Mouse (Mus musculus) heart, postnatal 0 days (tissue): ENCODE data around the gene Grik4. TPM values are rescaled to one million over a fixed set of nuclear protein-coding genes. Genes with fewer than 3 reads are reported as not detected.

Experiments used
- ATAC-seq: fragments of 200-750 bp; cut with Nextera tagmentation; 2 replicates; pipeline ENCODE4 v1.8.0; 2017; ENCODE audit warnings: low read depth, moderate number of reproducible peaks, moderate library complexity; ENCODE audit not compliant: insufficient read depth
- DNase-seq: peaks from one replicate; pipeline ENCODE4 v3.0.0-alpha.2; 2016; ENCODE audit warnings: low spot score
- H3K27ac ChIP-seq: fragments of 300-500 bp; sonication (generic); 2 replicates; pipeline ENCODE4 v1.5.1; 2014; ENCODE audit warnings: low read depth, mild to moderate bottlenecking
- H3K27me3 ChIP-seq: fragments of 300-500 bp; sonication (generic); 2 replicates; pipeline ENCODE4 v1.6.1; 2014; ENCODE audit warnings: low read length, mixed read lengths; ENCODE audit not compliant: control insufficient read depth, insufficient read depth
- H3K36me3 ChIP-seq: fragments of 300-500 bp; sonication (generic); replicated peaks from 2 replicates; pipeline ENCODE4 v1.6.1; 2014; ENCODE audit warnings: low read length, mixed read lengths; ENCODE audit not compliant: control insufficient read depth, insufficient read depth
- H3K4me1 ChIP-seq: fragments of 300-500 bp; sonication (generic); 2 replicates; pipeline ENCODE4 v1.6.1; 2014; ENCODE audit warnings: antibody characterized with exemption; ENCODE audit not compliant: control insufficient read depth, insufficient read depth
- H3K4me2 ChIP-seq: fragments of 300-500 bp; sonication (generic); 2 replicates; pipeline ENCODE4 v1.6.1; 2014; ENCODE audit warnings: low read depth, mild to moderate bottlenecking, low read length, moderate library complexity
- H3K4me3 ChIP-seq: fragments of 300-500 bp; sonication (generic); 2 replicates; pipeline ENCODE4 v1.5.1; 2014; ENCODE audit warnings: low read depth, low read length
- H3K9ac ChIP-seq: fragments of 300-500 bp; sonication (generic); replicated peaks from 2 replicates; pipeline ENCODE4 v1.6.1; 2014; ENCODE audit warnings: low read depth, low read length, mixed read lengths
- H3K9me3 ChIP-seq: fragments of 300-500 bp; sonication (generic); replicated peaks from 2 replicates; pipeline ENCODE4 v1.6.1; 2016; ENCODE audit warnings: low read length; ENCODE audit not compliant: control insufficient read depth
- CTCF ChIP-seq: IDR thresholded peaks from 2 replicates; pipeline ENCODE4 v1.5.1; 2016; ENCODE audit warnings: antibody characterized with exemption, control low read depth, low read depth
- EP300 ChIP-seq: IDR thresholded peaks from 2 replicates; pipeline ENCODE4 v1.6.1; 2016; ENCODE audit warnings: antibody characterized with exemption, low read depth
- WGBS: fragments of 180-500 bp; shearing (Covaris S2); extraction: QIAGEN DNeasy Blood & Tissue Kit; methylation state at CpG from one replicate; pipeline ENCODE4 v1.1.7; 2014; 5-methylcytosine and 5-hydroxymethylcytosine counted together
- polyA plus RNA-seq: library from polyadenylated mRNA; unstranded; fragments of >200 nt; fragmentation: Nextera tagmentation; extraction: Ambion mirVana; gene quantifications from 2 replicates; pipeline ENCODE4 v1.2.1, GENCODE M21; 2015
- total RNA-seq: library from RNA; depleted of rRNA; stranded (reverse); fragments of >200 nt; gene quantifications from 2 replicates; pipeline ENCODE4 v1.2.3, GENCODE M21; 2014; ENCODE audit warnings: low replicate concordance

The Grik4 gene
- total and polyA plus RNA-seq, 2 experiments from 2014 or later, result 0.03 TPM; not detected in 1

GRCm38 (mm10) chr9:42555186-42555585, 389.1 kb downstream of the Grik4 start:
- H3K36me3 ChIP-seq, result no peaks in the 10 kb centered on the region
- ATAC-seq (no peak), DNase-seq (no peak)
- 25% methylated on average over 1 of the region's 1 CpGs for whole genome bisulfite sequencing
- no peaks in the 10 kb centered on the region for H3K4me1 ChIP-seq
- no peak overlapping the region for H3K9ac ChIP-seq
- TF ChIP-seq EP300, result no peak
- no peak for TF ChIP-seq CTCF
- no peak overlapping the region for H3K27ac ChIP-seq
- H3K27me3 ChIP-seq, result 0 out of 2 replicates have a peak, but pooled peaks cover 8% of the 10 kb centered on the region
- no peak overlapping the region for H3K4me3 ChIP-seq
- H3K4me2 ChIP-seq, result no peak overlapping the region
- H3K9me3 ChIP-seq, result no peaks in the 10 kb centered on the region

- 14% methylated on average over 13 of the region's 13 CpGs for WGBS
These were observed 394.2 kb downstream of the Grik4 start for GRCm38 (mm10) chr9:42550116-42550515.

GRCm38 (mm10) chr9:42548981-42549380, 395.3 kb downstream of the Grik4 start:
- Histone ChIP-seq H3K4me2 (no peak overlapping the region), H3K36me3 (no peaks in the 10 kb centered on the region), H3K9ac (no peak overlapping the region), H3K27me3 (peaks cover 14% of the 10 kb centered on the region; the same call in 1 of the 2 replicates), H3K27ac (no peak overlapping the region), H3K9me3 (no peaks in the 10 kb centered on the region), H3K4me1 (no peaks in the 10 kb centered on the region), H3K4me3 (no peak overlapping the region)
- ATAC-seq (no peak), DNase-seq (no peak)
- 30% methylated on average over 7 of the region's 7 CpGs for WGBS
- TF ChIP-seq CTCF (no peak), EP300 (no peak)

More at GRCm38 (mm10) chr9:42550116-42550515, 394.2 kb downstream of the Grik4 start:
- ATAC-seq (no peak), DNase-seq (peak; percentile 28)
- Histone ChIP-seq H3K9ac (no peak overlapping the region), H3K9me3 (no peaks in the 10 kb centered on the region), H3K4me2 (no peak overlapping the region), H3K27me3 (peaks cover 14% of the 10 kb centered on the region; the same call in 1 of the 2 replicates), H3K27ac (no peak overlapping the region), H3K36me3 (no peaks in the 10 kb centered on the region), H3K4me3 (no peak overlapping the region), H3K4me1 (no peaks in the 10 kb centered on the region)
- TF ChIP-seq CTCF (peak; percentile 92), EP300 (no peak)

GRCm38 (mm10) chr9:42544521-42544920, 399.8 kb downstream of the Grik4 start:
- Histone ChIP-seq H3K4me3 (no peak overlapping the region), H3K9me3 (no peaks in the 10 kb centered on the region), H3K27me3 (peaks cover 9% of the 10 kb centered on the region; the same call in 1 of the 2 replicates), H3K4me1 (no peaks in the 10 kb centered on the region), H3K4me2 (no peak overlapping the region), H3K36me3 (no peaks in the 10 kb centered on the region), H3K9ac (no peak overlapping the region), H3K27ac (no peak overlapping the region)
- DNase-seq, result no peak
- WGBS, result 84% methylated on average over 10 of the region's 10 CpGs
- no peak for ATAC-seq
- TF ChIP-seq EP300 (no peak), CTCF (no peak)

- Histone ChIP-seq H3K4me3 (no peak overlapping the region), H3K4me1 (peaks cover 3% of the 10 kb centered on the region; the same call in 1 of the 2 replicates), H3K27ac (no peak overlapping the region), H3K9ac (no peak overlapping the region), H3K4me2 (no peak overlapping the region), H3K9me3 (no peaks in the 10 kb centered on the region), H3K36me3 (no peaks in the 10 kb centered on the region), H3K27me3 (no peaks in the 10 kb centered on the region)
- no peak for TF ChIP-seq CTCF
- no peak for TF ChIP-seq EP300
- DNase-seq (no peak), ATAC-seq (no peak)
- 72% methylated on average over 8 of the region's 8 CpGs for WGBS
These were observed 410.8 kb downstream of the Grik4 start for GRCm38 (mm10) chr9:42533491-42533890.

- Histone ChIP-seq H3K9me3 (no peaks in the 10 kb centered on the region), H3K27me3 (0 out of 2 replicates have a peak, but pooled peaks cover under 1% of the 10 kb centered on the region), H3K4me1 (peaks cover 3% of the 10 kb centered on the region; the same call in 1 of the 2 replicates), H3K27ac (no peak overlapping the region), H3K36me3 (no peaks in the 10 kb centered on the region), H3K4me3 (no peak overlapping the region), H3K9ac (no peak overlapping the region), H3K4me2 (no peak overlapping the region)
- WGBS, result 19% methylated on average over 6 of the region's 6 CpGs
- DNase-seq, result no peak
- TF ChIP-seq EP300 (no peak), CTCF (no peak)
- no peak for ATAC-seq
These were observed 411.3 kb downstream of the Grik4 start for GRCm38 (mm10) chr9:42533041-42533440.
